Mouse (Mus musculus) liver, embryonic 14.5 days (tissue): Measurements from ENCODE around the gene Zbtb38. TPM values are rescaled to one million over a fixed set of nuclear protein-coding genes. Genes with fewer than 3 reads are reported as not detected.

Experiments
- ATAC-seq: fragments of 200-750 bp; cut with Nextera tagmentation; 2 replicates; pipeline ENCODE4 v1.8.0; 2017; ENCODE audit warnings: moderate number of reproducible peaks, mild to moderate bottlenecking, moderate library complexity; ENCODE audit not compliant: insufficient read depth
- DNase-seq, 3 experiments: peaks; one replicate each; pipeline ENCODE4 v3.0.0-alpha.2; 2012 to 2013; ENCODE audit warnings: low read depth in 3 of 3, low spot score in 3 of 3
- H3K27ac ChIP-seq: fragments of 300-500 bp; sonication (generic); 2 replicates; pipeline ENCODE4 v1.5.1; 2014; ENCODE audit warnings: moderate library complexity, mild to moderate bottlenecking, control low read depth, inconsistent platforms
- H3K27me3 ChIP-seq: fragments of 300-500 bp; sonication (generic); 2 replicates; pipeline ENCODE4 v1.6.1; 2014; ENCODE audit warnings: mild to moderate bottlenecking, low read length, moderate library complexity; ENCODE audit not compliant: control insufficient read depth, insufficient read depth
- H3K36me3 ChIP-seq: fragments of 300-500 bp; sonication (generic); replicated peaks from 2 replicates; pipeline ENCODE4 v1.6.1; 2014; ENCODE audit warnings: low read depth; ENCODE audit not compliant: control insufficient read depth, insufficient read depth
- H3K4me1 ChIP-seq, 2 experiments: fragments of 200-500 bp in 1 of 2; fragments of 300-500 bp in 1 of 2; sonication (generic) in 1 of 2; replicated peaks; 2 replicates each; pipeline ENCODE4 v1.6.1; 2012 to 2014; ENCODE audit warnings: antibody characterized with exemption in 1 of 2, inconsistent platforms in 1 of 2, low read length in 1 of 2; ENCODE audit not compliant: control insufficient read depth in 2 of 2, insufficient read depth in 2 of 2
- H3K4me2 ChIP-seq: fragments of 300-500 bp; sonication (generic); 2 replicates; pipeline ENCODE4 v1.6.1; 2014; ENCODE audit warnings: low read depth, mild to moderate bottlenecking, control low read depth, moderate library complexity
- H3K4me3 ChIP-seq, 2 experiments: fragments of 200-500 bp in 1 of 2; fragments of 300-500 bp in 1 of 2; sonication (generic) in 1 of 2; 2 replicates each; pipeline ENCODE4 v1.5.1; 2012 to 2014; ENCODE audit warnings: low read depth in 2 of 2, low read length in 2 of 2, mild to moderate bottlenecking in 2 of 2, control low read depth in 1 of 2, inconsistent platforms in 1 of 2, moderate library complexity in 1 of 2; ENCODE audit not compliant: insufficient read depth in 1 of 2
- H3K9ac ChIP-seq: fragments of 300-500 bp; sonication (generic); replicated peaks from 2 replicates; pipeline ENCODE4 v1.6.1; 2014; ENCODE audit warnings: mild to moderate bottlenecking, control low read depth, moderate library complexity
- H3K9me3 ChIP-seq: fragments of 300-500 bp; sonication (generic); 2 replicates; pipeline ENCODE4 v1.6.1; 2016; ENCODE audit warnings: low read length, mixed read lengths; ENCODE audit not compliant: control insufficient read depth
- CTCF ChIP-seq: IDR thresholded peaks from 2 replicates; pipeline ENCODE4 v1.5.1; 2016; ENCODE audit warnings: antibody characterized with exemption, low read depth, control low read depth
- EP300 ChIP-seq: IDR thresholded peaks from 2 replicates; pipeline ENCODE4 v1.6.1; 2016; ENCODE audit warnings: antibody characterized with exemption, low read depth
- WGBS: fragments of 180-500 bp; shearing (Covaris S2); extraction: QIAGEN DNeasy Blood & Tissue Kit; methylation state at CpG from one replicate; pipeline ENCODE4 v1.1.7; 2014; ENCODE audit not compliant: insufficient replicate concordance; 5-methylcytosine and 5-hydroxymethylcytosine counted together
- polyA plus RNA-seq, 2 experiments: library from polyadenylated mRNA; depleted of rRNA in 1 of 2; stranded (reverse) in 1 of 2; unstranded in 1 of 2; fragments of >200 nt; fragmentation: Nextera tagmentation in 1 of 2; extraction: Ambion mirVana in 1 of 2; gene quantifications; 2 replicates each; pipeline versions ENCODE4 v1.2.1 to v1.2.3; 2012 to 2014

Gene Zbtb38
- polyA plus RNA-seq, 2 experiments = 0.65 to 4.5 TPM

GRCm38 (mm10) chr9:96739808-96740711 lies 12.6 kb downstream of the Zbtb38 start:
- Histone ChIP-seq H3K4me1 (no peaks in the 10 kb centered on the region; a peak in 1 of 4 replicates), H3K4me2 (no peak overlapping the region), H3K36me3 (no peaks in the 10 kb centered on the region), H3K4me3 (no peak overlapping the region), H3K27me3 (no peaks in the 10 kb centered on the region), H3K9me3 (no peaks in the 10 kb centered on the region), H3K27ac (no peak overlapping the region), H3K9ac (no peak overlapping the region)
- WGBS = 71% methylated on average over 22 of the region's 22 CpGs
- ATAC-seq = no peak
- DNase-seq = no peak
- no peak for TF ChIP-seq EP300
- TF ChIP-seq CTCF = no peak

GRCm38 (mm10) chr9:96738563-96739355 lies 13.9 kb downstream of the Zbtb38 start:
- H3K36me3 ChIP-seq = no peaks in the 10 kb centered on the region
- no peak overlapping the region for H3K4me2 ChIP-seq
- H3K9ac ChIP-seq = no peak overlapping the region
- DNase-seq (no peak), ATAC-seq (no peak)
- H3K27ac ChIP-seq = no peak overlapping the region
- H3K27me3 ChIP-seq = no peaks in the 10 kb centered on the region
- 65% methylated on average over 13 of the region's 13 CpGs for WGBS
- no peaks in the 10 kb centered on the region for H3K9me3 ChIP-seq
- no peaks in the 10 kb centered on the region for H3K4me1 ChIP-seq
- no peak overlapping the region for H3K4me3 ChIP-seq
- no peak for TF ChIP-seq EP300
- TF ChIP-seq CTCF = no peak

- Histone ChIP-seq H3K4me3 (no peak overlapping the region), H3K27ac (no peak overlapping the region), H3K4me1 (no peaks in the 10 kb centered on the region), H3K36me3 (no peaks in the 10 kb centered on the region), H3K4me2 (no peak overlapping the region), H3K27me3 (no peaks in the 10 kb centered on the region), H3K9ac (no peak overlapping the region), H3K9me3 (no peaks in the 10 kb centered on the region)
- WGBS = 69% methylated on average over 4 of the region's 4 CpGs
- ATAC-seq (no peak), DNase-seq (no peak)
- no peak for TF ChIP-seq EP300
These were observed 16.7 kb downstream of the Zbtb38 start for GRCm38 (mm10) chr9:96735946-96736345.

GRCm38 (mm10) chr9:96733425-96733717 lies 19.3 kb downstream of the Zbtb38 start:
- DNase-seq (no peak), ATAC-seq (no peak)
- H3K4me3 ChIP-seq = no peak overlapping the region
- TF ChIP-seq CTCF (no peak), EP300 (no peak)
- 73% methylated on average over 4 of the region's 4 CpGs for whole genome bisulfite sequencing
- H3K9me3 ChIP-seq = no peaks in the 10 kb centered on the region
- no peak overlapping the region for H3K9ac ChIP-seq
- H3K4me1 ChIP-seq = no peaks in the 10 kb centered on the region
- H3K36me3 ChIP-seq = no peaks in the 10 kb centered on the region
- no peak overlapping the region for H3K4me2 ChIP-seq
- no peaks in the 10 kb centered on the region for H3K27me3 ChIP-seq
- H3K27ac ChIP-seq = no peak overlapping the region

GRCm38 (mm10) chr9:96732644-96733424 lies 19.8 kb downstream of the Zbtb38 start:
- Histone ChIP-seq H3K4me1 (no peaks in the 10 kb centered on the region), H3K9me3 (no peaks in the 10 kb centered on the region), H3K9ac (no peak overlapping the region), H3K36me3 (no peaks in the 10 kb centered on the region), H3K4me3 (no peak overlapping the region), H3K27ac (no peak overlapping the region), H3K4me2 (no peak overlapping the region), H3K27me3 (no peaks in the 10 kb centered on the region)
- TF ChIP-seq EP300 (no peak), CTCF (no peak)
- ATAC-seq (no peak), DNase-seq (no peak)
- WGBS = 79% methylated on average over 17 of the region's 17 CpGs
